Comparison of ENCODE assay signal across 8 mouse cellular contexts in genomic region chr6:119847518-119848033, GRCm38 (mm10). TPM values are rescaled to one million over a fixed set of nuclear protein-coding genes. Genes with fewer than 3 reads are reported as not detected.
DNase-seq lines count a peak whose midpoint lies in the region; ATAC-seq and TF ChIP-seq lines count a peak whose summit lies in the region.

No protein-coding gene starts in this region.

- DNase-seq in cerebellum, adult 2 months = no peak
- no peak for DNase-seq in cerebellum, postnatal 25 days
- DNase-seq in lung, postnatal 0 days (ENCODE audit: low spot score) = peak; percentile 9
- DNase-seq in lung, postnatal 25 days (ENCODE audit: low spot score) = no peak
- no peak for DNase-seq in forebrain, postnatal 0 days
- DNase-seq in thymus, postnatal 36 days = no peak
- DNase-seq in urinary bladder, postnatal 4 days (ENCODE audit: low spot score in 2 of 2) = no peak

- TF ChIP-seq EP300 in lung, postnatal 0 days (IDR thresholded peaks at IDR 0.05) = no peak

- H3K4me2 ChIP-seq in lung, postnatal 0 days (replicated peaks; ENCODE audit: low read depth, low read length) = peak overlapping the region; percentile 86
- peak overlapping the region; percentile 78 for H3K4me2 ChIP-seq in forebrain, postnatal 0 days (ENCODE audit: low read depth)
- H3K4me2 ChIP-seq in liver, embryonic 15.5 days = peak overlapping the region; percentile 98

- no peak for TF ChIP-seq POLR2A in cerebellum, adult 2 months (IDR thresholded peaks at IDR 0.05; ENCODE audit: borderline replicate concordance, insufficient read depth, low read length)

- TF ChIP-seq CTCF in cerebellum, adult 2 months (IDR thresholded peaks at IDR 0.05; ENCODE audit: borderline replicate concordance, insufficient read depth, low read depth, low read length) = no peak
- no peak for TF ChIP-seq CTCF in lung, postnatal 0 days (IDR thresholded peaks at IDR 0.05)
- no peak for TF ChIP-seq CTCF in forebrain, postnatal 0 days (IDR thresholded peaks at IDR 0.05; ENCODE audit: low read depth)

- no peaks in the 10 kb centered on the region for H3K27me3 ChIP-seq in cerebellum, adult 2 months (ENCODE audit: control insufficient read depth, insufficient read depth, low read length)
- H3K27me3 ChIP-seq in lung, postnatal 0 days (replicated peaks; ENCODE audit: insufficient read depth, low read length) = no peaks in the 10 kb centered on the region
- no peaks in the 10 kb centered on the region for H3K27me3 ChIP-seq in forebrain, postnatal 0 days (ENCODE audit: insufficient read depth, low read length)
- H3K27me3 ChIP-seq in liver, embryonic 15.5 days = no peaks in the 10 kb centered on the region

- H3K4me3 ChIP-seq in cerebellum, adult 2 months (replicated peaks; ENCODE audit: insufficient read depth, low read depth, low read length) = peak overlapping the region; percentile 100
- peak overlapping the region; percentile 80 for H3K4me3 ChIP-seq in lung, postnatal 0 days (ENCODE audit: low read depth, low read length)
- H3K4me3 ChIP-seq in forebrain, postnatal 0 days (ENCODE audit: low read depth, low read length) = peak overlapping the region; percentile 96
- H3K4me3 ChIP-seq in liver, embryonic 15.5 days (replicated peaks) = peak overlapping the region; percentile 95

- H3K36me3 ChIP-seq in lung, postnatal 0 days (ENCODE audit: insufficient read depth, low read length) = no peaks in the 10 kb centered on the region
- H3K36me3 ChIP-seq in forebrain, postnatal 0 days (ENCODE audit: insufficient read depth) = no peaks in the 10 kb centered on the region
- H3K36me3 ChIP-seq in liver, embryonic 15.5 days (replicated peaks) = no peaks in the 10 kb centered on the region

- no peak for ATAC-seq in lung, postnatal 0 days
- ATAC-seq in forebrain, postnatal 0 days = peak; percentile 42
- peak; percentile 14 for ATAC-seq in liver, embryonic 15.5 days (ENCODE audit: insufficient read depth)

- under 1% methylated on average over 40 of the region's 40 CpGs for WGBS in cerebellum, adult 2 months
- 2% methylated on average over 25 of the region's 40 CpGs for WGBS in lung, postnatal 0 days
- 2% methylated on average over 32 of the region's 40 CpGs for WGBS in forebrain, postnatal 0 days
- WGBS in liver, embryonic 15.5 days (ENCODE audit: insufficient replicate concordance) = under 1% methylated on average over 40 of the region's 40 CpGs

- H3K9ac ChIP-seq in lung, postnatal 0 days (replicated peaks; ENCODE audit: low read depth) = peak overlapping the region; percentile 73
- H3K9ac ChIP-seq in forebrain, postnatal 0 days = peak overlapping the region; percentile 92
- H3K9ac ChIP-seq in liver, embryonic 15.5 days = peak overlapping the region; percentile 89

- H3K9me3 ChIP-seq in lung, postnatal 0 days (ENCODE audit: low read length) = no peaks in the 10 kb centered on the region
- H3K9me3 ChIP-seq in forebrain, postnatal 0 days (ENCODE audit: low read length) = no peaks in the 10 kb centered on the region
- H3K9me3 ChIP-seq in liver, embryonic 15.5 days (replicated peaks) = no peaks in the 10 kb centered on the region

- H3K4me1 ChIP-seq in cerebellum, adult 2 months (ENCODE audit: control insufficient read depth, insufficient read depth, low read length) = peaks cover 13% of the 10 kb centered on the region
- H3K4me1 ChIP-seq in lung, postnatal 0 days (ENCODE audit: insufficient read depth, low read depth, low read length) = no peaks in the 10 kb centered on the region; the same call in 1 of the 2 replicates
- no peaks in the 10 kb centered on the region; the same call in 1 of the 2 replicates for H3K4me1 ChIP-seq in forebrain, postnatal 0 days (ENCODE audit: insufficient read depth)
- peaks cover 25% of the 10 kb centered on the region for H3K4me1 ChIP-seq in liver, embryonic 15.5 days (replicated peaks)

- H3K27ac ChIP-seq in cerebellum, adult 2 months (ENCODE audit: insufficient read depth, low read length) = peak overlapping the region; percentile 92
- peak overlapping the region; percentile 93 for H3K27ac ChIP-seq in lung, postnatal 0 days (ENCODE audit: low read length)
- peak overlapping the region; percentile 95 for H3K27ac ChIP-seq in forebrain, postnatal 0 days (ENCODE audit: low read depth, low read length)
- peak overlapping the region; percentile 94 for H3K27ac ChIP-seq in liver, embryonic 15.5 days (replicated peaks)

RNA-seq across cellular contexts. Expression of gene Erc1, which starts 0.4 kb away (rescaled TPM):
- 44.3 and 50.1 TPM in 2 replicates for polyA plus RNA-seq in cerebellum, adult 2 months (2012; rRNA removed)
- 9.9 and 12.8 TPM in 2 replicates for polyA plus RNA-seq in lung, postnatal 0 days (2015; fragmentation: Nextera tagmentation; extraction: Ambion mirVana)
- total RNA-seq in forebrain, postnatal 0 days (2014; rRNA removed) = 67.2 and 83.3 TPM in 2 replicates
- 30.5 and 43.3 TPM in 2 replicates for polyA plus RNA-seq in forebrain, postnatal 0 days (2015; fragmentation: Nextera tagmentation; extraction: Ambion mirVana)
- 3.0 and 3.7 TPM in 2 replicates for polyA plus RNA-seq in liver, embryonic 15.5 days (2015; fragmentation: Nextera tagmentation; extraction: Ambion mirVana)

RNA-seq across cellular contexts. Expression of gene Rad52, which starts 54.9 kb away (rescaled TPM):
- polyA plus RNA-seq in cerebellum, adult 2 months (2012; rRNA removed) = 62.6 and 65.1 TPM in 2 replicates
- polyA plus RNA-seq in lung, postnatal 0 days (2015; fragmentation: Nextera tagmentation; extraction: Ambion mirVana) = 11.9 and 13.7 TPM in 2 replicates
- 35.2 and 36.1 TPM in 2 replicates for total RNA-seq in forebrain, postnatal 0 days (2014; rRNA removed)
- 18.4 and 19.1 TPM in 2 replicates for polyA plus RNA-seq in forebrain, postnatal 0 days (2015; fragmentation: Nextera tagmentation; extraction: Ambion mirVana)
- 8.6 and 10.0 TPM in 2 replicates for polyA plus RNA-seq in liver, embryonic 15.5 days (2015; fragmentation: Nextera tagmentation; extraction: Ambion mirVana)
